8 mouse cellular contexts compared by ENCODE assay signal in the genomic region with DNA sequence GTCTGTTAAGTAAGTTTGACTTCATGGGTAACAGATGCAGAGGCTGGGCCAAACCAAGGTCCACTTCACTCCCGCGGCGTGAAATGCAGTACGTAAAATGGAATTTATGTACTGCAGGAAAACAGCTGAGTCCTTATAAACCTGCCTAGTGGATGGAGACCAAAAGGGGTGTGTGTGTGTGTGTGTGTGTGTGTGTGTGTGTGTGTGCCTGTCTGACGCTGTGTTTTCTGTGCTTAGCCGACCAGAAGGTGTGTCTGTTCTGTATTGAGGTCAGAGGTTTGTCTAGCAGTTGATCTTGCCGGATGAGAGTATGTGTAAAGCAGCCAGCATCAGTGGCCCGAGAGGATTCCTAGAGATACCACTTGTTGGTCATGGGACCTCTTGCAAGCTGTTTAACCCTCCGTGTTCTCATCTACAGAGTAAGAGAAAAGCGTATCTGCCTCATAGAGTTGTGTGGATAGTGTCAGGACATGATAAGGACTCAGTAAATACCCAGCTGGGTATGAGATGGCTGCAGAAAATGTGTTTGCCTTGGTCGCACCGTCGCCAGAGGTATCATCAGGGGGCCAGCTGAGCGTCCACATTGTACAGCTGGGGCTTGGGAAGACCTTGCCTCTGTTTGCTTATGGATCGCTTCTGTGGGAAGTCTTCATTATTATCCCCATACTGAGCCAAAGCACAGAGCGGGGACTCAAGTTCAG. TPM values are rescaled to one million over a fixed set of nuclear protein-coding genes. Genes with fewer than 3 reads are reported as not detected.
DNase-seq lines count a peak whose midpoint lies in the region; ATAC-seq and TF ChIP-seq lines count a peak whose summit lies in the region.

No protein-coding gene starts in this region.

- ATAC-seq in embryonic facial prominence, embryonic 15.5 days (ENCODE audit: insufficient number of reproducible peaks, low FRiP score, low TSS enrichment, low read depth): no peak
- no peak for ATAC-seq in intestine, embryonic 16.5 days
- ATAC-seq in midbrain, postnatal 0 days (ENCODE audit: low FRiP score): no peak

- H3K9me3 ChIP-seq in embryonic facial prominence, embryonic 15.5 days (replicated peaks): no peaks in the 10 kb centered on the region
- H3K9me3 ChIP-seq in intestine, embryonic 16.5 days (ENCODE audit: control insufficient read depth, low read length): no peaks in the 10 kb centered on the region
- no peaks in the 10 kb centered on the region for H3K9me3 ChIP-seq in midbrain, postnatal 0 days (ENCODE audit: low read length)

- H3K9ac ChIP-seq in embryonic facial prominence, embryonic 15.5 days: no peak overlapping the region
- peak overlapping the region; percentile 40 for H3K9ac ChIP-seq in intestine, embryonic 16.5 days (ENCODE audit: low read depth, low read length)
- peak overlapping the region; percentile 91; the same call in 1 of the 2 replicates for H3K9ac ChIP-seq in midbrain, postnatal 0 days (replicated peaks; ENCODE audit: low read length, poor library complexity, severe bottlenecking)

- H3ac ChIP-seq in C2C12 (ENCODE audit: control insufficient read depth, insufficient read length, low read depth): peak overlapping the region; percentile 24

- peak overlapping the region; percentile 80 for H3K4me3 ChIP-seq in gastrocnemius, adult 2 months
- peak overlapping the region; percentile 65 for H3K4me3 ChIP-seq in C2C12 (ENCODE audit: insufficient read depth, poor library complexity, severe bottlenecking)
- H3K4me3 ChIP-seq in embryonic facial prominence, embryonic 15.5 days (replicated peaks): peak overlapping the region; percentile 81
- H3K4me3 ChIP-seq in intestine, embryonic 16.5 days (ENCODE audit: low read length): peak overlapping the region; percentile 85
- H3K4me3 ChIP-seq in midbrain, postnatal 0 days (ENCODE audit: low read depth, low read length): peak overlapping the region; percentile 83

- intact Hi-C loops in gastrocnemius, adult 2 months (cut with DNase I): loop anchor here (5.0 kb wide), 1 partner anchor 54 kb away; no protein-coding TSS in a partner anchor
- intact Hi-C loops in gastrocnemius, postnatal 36 days (cut with DNase I): loop anchor here (5.0 kb wide), 1 partner anchor 49 kb away; a partner anchor contains a TSS

- peak overlapping the region; percentile 90 for H3K27ac ChIP-seq in gastrocnemius, adult 2 months
- peak overlapping the region; percentile 93 for H3K27ac ChIP-seq in embryonic facial prominence, embryonic 15.5 days (replicated peaks)
- peak overlapping the region; percentile 71 for H3K27ac ChIP-seq in intestine, embryonic 16.5 days (ENCODE audit: low read length)
- H3K27ac ChIP-seq in midbrain, postnatal 0 days (ENCODE audit: low read depth, low read length): no peak overlapping the region

- peaks cover 65% of the 10 kb centered on the region for H3K79me2 ChIP-seq in C2C12 (ENCODE audit: control insufficient read depth, insufficient read depth)

- DNase-seq in gastrocnemius, adult 2 months: no peak
- no peak for DNase-seq in gastrocnemius, postnatal 36 days
- no peak for DNase-seq in midbrain, postnatal 0 days (ENCODE audit: low spot score)
- no peak for DNase-seq in natural killer cell, adult 2 months (ENCODE audit: low spot score in 2 of 2)
- no peak for DNase-seq in thymus, postnatal 36 days

- no peaks in the 10 kb centered on the region for H3K27me3 ChIP-seq in C2C12 (ENCODE audit: control insufficient read depth, insufficient read depth, insufficient read length)
- no peaks in the 10 kb centered on the region for H3K27me3 ChIP-seq in embryonic facial prominence, embryonic 15.5 days
- H3K27me3 ChIP-seq in intestine, embryonic 16.5 days (replicated peaks; ENCODE audit: control insufficient read depth, insufficient read depth, low read length): no peaks in the 10 kb centered on the region
- no peaks in the 10 kb centered on the region for H3K27me3 ChIP-seq in midbrain, postnatal 0 days (ENCODE audit: insufficient read depth, low read length)

- TF ChIP-seq CTCF in gastrocnemius, adult 2 months (IDR thresholded peaks at IDR 0.05): no peak
- TF ChIP-seq CTCF in C2C12 (IDR thresholded peaks at IDR 0.05; ENCODE audit: control insufficient read depth, insufficient read depth, insufficient read length): no peak
- TF ChIP-seq CTCF in midbrain, postnatal 0 days (IDR thresholded peaks at IDR 0.05): no peak

- 42% methylated on average over 16 of the region's 16 CpGs for WGBS in embryonic facial prominence, embryonic 15.5 days
- WGBS in intestine, embryonic 16.5 days: 32% methylated on average over 16 of the region's 16 CpGs
- 43% methylated on average over 16 of the region's 16 CpGs for WGBS in midbrain, postnatal 0 days

- peaks cover 75% of the 10 kb centered on the region for H3K4me1 ChIP-seq in embryonic facial prominence, embryonic 15.5 days
- peaks cover 34% of the 10 kb centered on the region for H3K4me1 ChIP-seq in intestine, embryonic 16.5 days (ENCODE audit: control insufficient read depth, insufficient read depth, low read length)
- peaks cover 5% of the 10 kb centered on the region; the same call in 1 of the 2 replicates for H3K4me1 ChIP-seq in midbrain, postnatal 0 days (ENCODE audit: insufficient read depth, low read length)

- H3K36me3 ChIP-seq in C2C12 (ENCODE audit: control insufficient read depth, insufficient read depth): peaks cover 7% of the 10 kb centered on the region
- no peaks in the 10 kb centered on the region for H3K36me3 ChIP-seq in embryonic facial prominence, embryonic 15.5 days
- no peaks in the 10 kb centered on the region for H3K36me3 ChIP-seq in intestine, embryonic 16.5 days (ENCODE audit: control insufficient read depth, insufficient read depth, low read length)
- H3K36me3 ChIP-seq in midbrain, postnatal 0 days (ENCODE audit: insufficient read depth, low read length): no peaks in the 10 kb centered on the region

- H3K4me2 ChIP-seq in embryonic facial prominence, embryonic 15.5 days (replicated peaks): peak overlapping the region; percentile 78
- peak overlapping the region; percentile 94 for H3K4me2 ChIP-seq in intestine, embryonic 16.5 days (ENCODE audit: low read depth, low read length)
- H3K4me2 ChIP-seq in midbrain, postnatal 0 days (ENCODE audit: low read depth, low read length, poor library complexity, severe bottlenecking): peak overlapping the region; percentile 86

- peaks cover 53% of the 10 kb centered on the region for H3K79me3 ChIP-seq in C2C12 (ENCODE audit: low read depth)

TF ChIP-seq in C2C12, 6 proteins besides CTCF, POLR2A, EP300 and RAD21:
- TF ChIP-seq MAX (IDR thresholded peaks at IDR 0.05) (no peak), FOSL1 (IDR thresholded peaks at IDR 0.05; ENCODE audit: insufficient read depth, low read length, poor library complexity, severe bottlenecking) (no peak), MYOD1 (IDR thresholded peaks at IDR 0.05; ENCODE audit: control insufficient read depth, insufficient read length, low read depth) (no peak), USF1 (IDR thresholded peaks at IDR 0.05; ENCODE audit: low read depth) (no peak), CEBPB (IDR thresholded peaks at IDR 0.05; ENCODE audit: low read depth) (no peak), MYOG (IDR thresholded peaks at IDR 0.05; ENCODE audit: control insufficient read depth, extremely low read depth, insufficient read length) (no peak)
TF ChIP-seq in C2C12: peak in this region for 0.

RNA-seq across cellular contexts. Expression of a gene that starts 2.2 kb away (rescaled TPM):
- total RNA-seq in gastrocnemius, adult 2 months (2021): 10 to 100 TPM in 1 of 2 experiments, 1 to 10 TPM in 1; 9.5 to 14.0 TPM
- total RNA-seq in gastrocnemius, postnatal 36 days (2021): 10 to 100 TPM; 11.7 to 15.5 TPM
- 32.7 TPM for polyA plus RNA-seq in C2C12 (2012; fragmentation: generic; extraction: Trizol)
- polyA plus RNA-seq in embryonic facial prominence, embryonic 15.5 days (2015; fragmentation: Nextera tagmentation; extraction: Ambion mirVana): 46.1 and 47.9 TPM in 2 replicates
- polyA plus RNA-seq in intestine, embryonic 16.5 days (2015; fragmentation: Nextera tagmentation; extraction: Ambion mirVana): 18.2 and 18.4 TPM in 2 replicates
- total RNA-seq in midbrain, postnatal 0 days (2014; rRNA removed): 44.8 and 54.6 TPM in 2 replicates
- 18.7 and 19.7 TPM in 2 replicates for polyA plus RNA-seq in midbrain, postnatal 0 days (2015; fragmentation: Nextera tagmentation; extraction: Ambion mirVana)

RNA-seq across cellular contexts. Expression of a gene that starts 41.2 kb away (rescaled TPM):
- under 1 TPM; 0.06 to 0.15 TPM for total RNA-seq in gastrocnemius, adult 2 months (2021)
- under 1 TPM; 0.08 to 0.12 TPM for total RNA-seq in gastrocnemius, postnatal 36 days (2021)
- not detected for polyA plus RNA-seq in C2C12 (2012; fragmentation: generic; extraction: Trizol)
- 1.1 and 1.5 TPM in 2 replicates for polyA plus RNA-seq in embryonic facial prominence, embryonic 15.5 days (2015; fragmentation: Nextera tagmentation; extraction: Ambion mirVana)
- 0.31 and 0.32 TPM in 2 replicates for polyA plus RNA-seq in intestine, embryonic 16.5 days (2015; fragmentation: Nextera tagmentation; extraction: Ambion mirVana)
- total RNA-seq in midbrain, postnatal 0 days (2014; rRNA removed): 6.6 and 7.3 TPM in 2 replicates
- polyA plus RNA-seq in midbrain, postnatal 0 days (2015; fragmentation: Nextera tagmentation; extraction: Ambion mirVana): 3.5 and 4.0 TPM in 2 replicates

RNA-seq across cellular contexts. Expression of a gene that starts 41.3 kb away (rescaled TPM):
- not detected for total RNA-seq in gastrocnemius, adult 2 months (2021)
- not detected for total RNA-seq in gastrocnemius, postnatal 36 days (2021)
- polyA plus RNA-seq in C2C12 (2012; fragmentation: generic; extraction: Trizol): not detected
- 0.18 TPM in 1 of 2 replicates, not detected in the other for polyA plus RNA-seq in embryonic facial prominence, embryonic 15.5 days (2015; fragmentation: Nextera tagmentation; extraction: Ambion mirVana)
- polyA plus RNA-seq in intestine, embryonic 16.5 days (2015; fragmentation: Nextera tagmentation; extraction: Ambion mirVana): not detected in 2 replicates
- total RNA-seq in midbrain, postnatal 0 days (2014; rRNA removed): not detected in 2 replicates
- polyA plus RNA-seq in midbrain, postnatal 0 days (2015; fragmentation: Nextera tagmentation; extraction: Ambion mirVana): 0.33 and 0.43 TPM in 2 replicates

RNA-seq across cellular contexts. Expression of a gene that starts 45.9 kb away (rescaled TPM):
- 1 to 10 TPM; 4.6 to 6.3 TPM for total RNA-seq in gastrocnemius, adult 2 months (2021)
- 1 to 10 TPM; 3.2 to 4.9 TPM for total RNA-seq in gastrocnemius, postnatal 36 days (2021)
- polyA plus RNA-seq in C2C12 (2012; fragmentation: generic; extraction: Trizol): 7.9 TPM
- polyA plus RNA-seq in embryonic facial prominence, embryonic 15.5 days (2015; fragmentation: Nextera tagmentation; extraction: Ambion mirVana): 85.7 and 92.0 TPM in 2 replicates
- 35.0 and 42.3 TPM in 2 replicates for polyA plus RNA-seq in intestine, embryonic 16.5 days (2015; fragmentation: Nextera tagmentation; extraction: Ambion mirVana)
- total RNA-seq in midbrain, postnatal 0 days (2014; rRNA removed): 114 and 117 TPM in 2 replicates
- 335 and 386 TPM in 2 replicates for polyA plus RNA-seq in midbrain, postnatal 0 days (2015; fragmentation: Nextera tagmentation; extraction: Ambion mirVana)

RNA-seq across cellular contexts. Expression of a gene that starts 51.0 kb away (rescaled TPM):
- total RNA-seq in gastrocnemius, adult 2 months (2021): not detected
- not detected for total RNA-seq in gastrocnemius, postnatal 36 days (2021)
- not detected for polyA plus RNA-seq in C2C12 (2012; fragmentation: generic; extraction: Trizol)
- not detected in 2 replicates for polyA plus RNA-seq in embryonic facial prominence, embryonic 15.5 days (2015; fragmentation: Nextera tagmentation; extraction: Ambion mirVana)
- not detected in 2 replicates for polyA plus RNA-seq in intestine, embryonic 16.5 days (2015; fragmentation: Nextera tagmentation; extraction: Ambion mirVana)
- total RNA-seq in midbrain, postnatal 0 days (2014; rRNA removed): not detected in 2 replicates
- polyA plus RNA-seq in midbrain, postnatal 0 days (2015; fragmentation: Nextera tagmentation; extraction: Ambion mirVana): not detected in 2 replicates
